Mouse (Mus musculus) lung, embryonic 15.5 days (tissue): ENCODE results near the gene Mgat1. TPM values are rescaled to one million over a fixed set of nuclear protein-coding genes. Genes with fewer than 3 reads are reported as not detected.
"Not testable (repeated sequence)": the region's sequence is repeated elsewhere in the genome, so short reads cannot be mapped to it uniquely, and the experiment has no call there.

Source experiments
- ATAC-seq: fragments of 200-750 bp; cut with Nextera tagmentation; 2 replicates; pipeline ENCODE4 v1.8.0; 2017; ENCODE audit warnings: moderate number of reproducible peaks, borderline replicate concordance; ENCODE audit not compliant: low FRiP score, low TSS enrichment; ENCODE audit errors: extremely low read depth
- H3K27ac ChIP-seq: fragments of 300-500 bp; sonication (generic); 2 replicates; pipeline ENCODE4 v1.5.1; 2015; ENCODE audit warnings: moderate library complexity, mild to moderate bottlenecking, inconsistent platforms
- H3K27me3 ChIP-seq: fragments of 300-500 bp; sonication (generic); 2 replicates; pipeline ENCODE4 v1.6.1; 2015; ENCODE audit warnings: inconsistent platforms
- H3K36me3 ChIP-seq: fragments of 300-500 bp; sonication (generic); 2 replicates; pipeline ENCODE4 v1.6.1; 2015; ENCODE audit warnings: inconsistent platforms
- H3K4me1 ChIP-seq: fragments of 300-500 bp; sonication (generic); 2 replicates; pipeline ENCODE4 v1.6.1; 2015; ENCODE audit warnings: inconsistent platforms
- H3K4me2 ChIP-seq: fragments of 300-500 bp; sonication (generic); 2 replicates; pipeline ENCODE4 v1.6.1; 2015; ENCODE audit warnings: inconsistent platforms, mild to moderate bottlenecking, moderate library complexity
- H3K4me3 ChIP-seq: fragments of 300-500 bp; sonication (generic); 2 replicates; pipeline ENCODE4 v1.5.1; 2015; ENCODE audit warnings: mild to moderate bottlenecking, inconsistent platforms
- H3K9ac ChIP-seq: fragments of 300-500 bp; sonication (generic); 2 replicates; pipeline ENCODE4 v1.6.1; 2015; ENCODE audit warnings: inconsistent platforms
- H3K9me3 ChIP-seq: fragments of 300-500 bp; sonication (generic); 2 replicates; pipeline ENCODE4 v1.6.1; 2016; ENCODE audit warnings: inconsistent platforms
- WGBS: fragments of 180-500 bp; shearing (Covaris S2); methylation state at CpG from one replicate; pipeline ENCODE4 v1.1.7; 2015; 5-methylcytosine and 5-hydroxymethylcytosine counted together
- polyA plus RNA-seq: library from polyadenylated mRNA; unstranded; fragments of >200 nt; fragmentation: Nextera tagmentation; extraction: Ambion mirVana; gene quantifications from 2 replicates; pipeline ENCODE4 v1.2.1, GENCODE M21; 2015

The Mgat1 gene
- 65.0 and 69.6 TPM in 2 replicates for polyA plus RNA-seq

GRCm38 (mm10) chr11:49243727-49244594, at the start of gene Mgat1:
Mgat1 (plus strand) TSS chr11:49244191.
- H3K4me2 ChIP-seq, result peak within 1 kb of the TSS; percentile 66
- peak within 1 kb of the TSS; percentile 57 for H3K4me3 ChIP-seq
- H3K27me3 ChIP-seq, result no peaks in the 10 kb centered on the region
- H3K4me1 ChIP-seq, result peaks cover 45% of the 10 kb centered on the region
- under 1% methylated on average over 57 of the region's 60 CpGs for WGBS
- no peaks in the 10 kb centered on the region for H3K36me3 ChIP-seq
- ATAC-seq, result peak; percentile 93
- H3K9me3 ChIP-seq, result no peaks in the 10 kb centered on the region
- H3K9ac ChIP-seq, result peak within 1 kb of the TSS; percentile 57
- peak within 1 kb of the TSS; percentile 96 for H3K27ac ChIP-seq

- not testable (repeated sequence) for ATAC-seq, H3K9me3 ChIP-seq, H3K27me3 ChIP-seq, H3K4me3 ChIP-seq, H3K36me3 ChIP-seq, H3K9ac ChIP-seq, H3K4me2 ChIP-seq, H3K4me1 ChIP-seq, H3K27ac ChIP-seq
- WGBS, result 92% methylated on average over 9 of the region's 9 CpGs
These were observed 49.2 kb upstream of the Mgat1 start for GRCm38 (mm10) chr11:49194771-49195170.

GRCm38 (mm10) chr11:49195819-49196322, 48.1 kb upstream of the Mgat1 start:
- ATAC-seq, result no peak
- Histone ChIP-seq H3K9ac (no peak overlapping the region), H3K4me1 (no peaks in the 10 kb centered on the region), H3K27me3 (no peaks in the 10 kb centered on the region), H3K36me3 (no peaks in the 10 kb centered on the region), H3K4me3 (no peak overlapping the region), H3K27ac (0 out of 2 replicates have a peak overlapping the region, but pooled peaks have one; percentile 47), H3K9me3 (no peaks in the 10 kb centered on the region), H3K4me2 (no peak overlapping the region)
- WGBS, result 72% methylated on average over 7 of the region's 7 CpGs

GRCm38 (mm10) chr11:49200666-49201065, 43.3 kb upstream of the Mgat1 start:
- Histone ChIP-seq H3K36me3 (no peaks in the 10 kb centered on the region), H3K4me3 (no peak overlapping the region), H3K4me1 (peaks cover 13% of the 10 kb centered on the region), H3K4me2 (no peak overlapping the region), H3K9me3 (no peaks in the 10 kb centered on the region), H3K27ac (no peak overlapping the region), H3K27me3 (no peaks in the 10 kb centered on the region), H3K9ac (no peak overlapping the region)
- no peak for ATAC-seq

GRCm38 (mm10) chr11:49201142-49201541, 42.8 kb upstream of the Mgat1 start:
- H3K27ac ChIP-seq, result no peak overlapping the region
- no peaks in the 10 kb centered on the region for H3K36me3 ChIP-seq
- no peaks in the 10 kb centered on the region for H3K27me3 ChIP-seq
- H3K9me3 ChIP-seq, result no peaks in the 10 kb centered on the region
- no peak overlapping the region for H3K4me3 ChIP-seq
- ATAC-seq, result no peak
- H3K4me1 ChIP-seq, result peaks cover 13% of the 10 kb centered on the region
- no peak overlapping the region for H3K9ac ChIP-seq
- no peak overlapping the region for H3K4me2 ChIP-seq

- Histone ChIP-seq H3K27me3 (no peaks in the 10 kb centered on the region), H3K9me3 (no peaks in the 10 kb centered on the region), H3K4me1 (peaks cover 13% of the 10 kb centered on the region), H3K27ac (peak overlapping the region; percentile 99), H3K4me2 (peak overlapping the region; percentile 82), H3K4me3 (peak overlapping the region; percentile 88), H3K9ac (peak overlapping the region; percentile 96), H3K36me3 (0 out of 2 replicates have a peak, but pooled peaks cover 2% of the 10 kb centered on the region)
- ATAC-seq, result no peak
- WGBS, result 51% methylated on average over 2 of the region's 2 CpGs
These were observed 41.9 kb upstream of the Mgat1 start for GRCm38 (mm10) chr11:49202071-49202470.

- H3K9me3 ChIP-seq, result no peaks in the 10 kb centered on the region
- ATAC-seq, result peak; percentile 15; the same call in 1 of the 2 replicates
- H3K27ac ChIP-seq, result peak overlapping the region; percentile 99
- 4% methylated on average over 10 of the region's 10 CpGs for WGBS
- no peaks in the 10 kb centered on the region for H3K27me3 ChIP-seq
- 0 out of 2 replicates have a peak, but pooled peaks cover 2% of the 10 kb centered on the region for H3K36me3 ChIP-seq
- peak overlapping the region; percentile 96 for H3K9ac ChIP-seq
- H3K4me2 ChIP-seq, result peak overlapping the region; percentile 82
- peaks cover 13% of the 10 kb centered on the region for H3K4me1 ChIP-seq
- H3K4me3 ChIP-seq, result peak overlapping the region; percentile 88
These were observed 41.4 kb upstream of the Mgat1 start for GRCm38 (mm10) chr11:49202523-49203061.

GRCm38 (mm10) chr11:49203129-49203768, 40.7 kb upstream of the Mgat1 start, which contains the start of gene Zfp62:
Zfp62 (plus strand) TSS chr11:49203292.
- Histone ChIP-seq H3K4me2 (peak within 1 kb of the TSS; percentile 82), H3K4me3 (peak within 1 kb of the TSS; percentile 88), H3K4me1 (peaks cover 13% of the 10 kb centered on the region), H3K27me3 (no peaks in the 10 kb centered on the region), H3K9me3 (no peaks in the 10 kb centered on the region), H3K9ac (peak within 1 kb of the TSS; percentile 96), H3K27ac (peak within 1 kb of the TSS; percentile 99), H3K36me3 (0 out of 2 replicates have a peak, but pooled peaks cover 2% of the 10 kb centered on the region)
- ATAC-seq, result peak; percentile 94
- under 1% methylated on average over 38 of the region's 47 CpGs for WGBS

GRCm38 (mm10) chr11:49203771-49204497, 40.1 kb upstream of the Mgat1 start:
- under 1% methylated on average over 24 of the region's 24 CpGs for WGBS

GRCm38 (mm10) chr11:49205080-49205590, 38.9 kb upstream of the Mgat1 start:
- Histone ChIP-seq H3K4me2 (peak overlapping the region; percentile 82), H3K36me3 (0 out of 2 replicates have a peak, but pooled peaks cover 2% of the 10 kb centered on the region), H3K27me3 (no peaks in the 10 kb centered on the region), H3K27ac (no peak overlapping the region; the same call in 1 of the 2 replicates), H3K4me3 (peak overlapping the region; percentile 88; the same call in 1 of the 2 replicates), H3K4me1 (peaks cover 13% of the 10 kb centered on the region), H3K9ac (no peak overlapping the region), H3K9me3 (no peaks in the 10 kb centered on the region)
- ATAC-seq, result no peak
- 60% methylated on average over 6 of the region's 6 CpGs for WGBS

More at GRCm38 (mm10) chr11:49203771-49204497, 40.1 kb upstream of the Mgat1 start:
- H3K27me3 ChIP-seq, result no peaks in the 10 kb centered on the region
- peak overlapping the region; percentile 82 for H3K4me2 ChIP-seq
- peak overlapping the region; percentile 96 for H3K9ac ChIP-seq
- H3K9me3 ChIP-seq, result no peaks in the 10 kb centered on the region
- peak; percentile 60; the same call in 1 of the 2 replicates for ATAC-seq
- peak overlapping the region; percentile 88 for H3K4me3 ChIP-seq
- peak overlapping the region; percentile 99 for H3K27ac ChIP-seq
- 0 out of 2 replicates have a peak, but pooled peaks cover 2% of the 10 kb centered on the region for H3K36me3 ChIP-seq
- peaks cover 13% of the 10 kb centered on the region for H3K4me1 ChIP-seq

GRCm38 (mm10) chr11:49207495-49207894, 36.5 kb upstream of the Mgat1 start:
- Histone ChIP-seq H3K4me1 (peaks cover 8% of the 10 kb centered on the region), H3K4me3 (no peak overlapping the region), H3K27me3 (no peaks in the 10 kb centered on the region), H3K9ac (no peak overlapping the region), H3K4me2 (no peak overlapping the region), H3K27ac (no peak overlapping the region), H3K36me3 (peaks cover 2% of the 10 kb centered on the region; the same call in 1 of the 2 replicates), H3K9me3 (no peaks in the 10 kb centered on the region)
- no peak for ATAC-seq
- WGBS, result 94% methylated on average over 1 of the region's 1 CpGs
